Mouse (Mus musculus): ENCODE results near the gene Adcy9.

Gene Adcy9

DNA sequence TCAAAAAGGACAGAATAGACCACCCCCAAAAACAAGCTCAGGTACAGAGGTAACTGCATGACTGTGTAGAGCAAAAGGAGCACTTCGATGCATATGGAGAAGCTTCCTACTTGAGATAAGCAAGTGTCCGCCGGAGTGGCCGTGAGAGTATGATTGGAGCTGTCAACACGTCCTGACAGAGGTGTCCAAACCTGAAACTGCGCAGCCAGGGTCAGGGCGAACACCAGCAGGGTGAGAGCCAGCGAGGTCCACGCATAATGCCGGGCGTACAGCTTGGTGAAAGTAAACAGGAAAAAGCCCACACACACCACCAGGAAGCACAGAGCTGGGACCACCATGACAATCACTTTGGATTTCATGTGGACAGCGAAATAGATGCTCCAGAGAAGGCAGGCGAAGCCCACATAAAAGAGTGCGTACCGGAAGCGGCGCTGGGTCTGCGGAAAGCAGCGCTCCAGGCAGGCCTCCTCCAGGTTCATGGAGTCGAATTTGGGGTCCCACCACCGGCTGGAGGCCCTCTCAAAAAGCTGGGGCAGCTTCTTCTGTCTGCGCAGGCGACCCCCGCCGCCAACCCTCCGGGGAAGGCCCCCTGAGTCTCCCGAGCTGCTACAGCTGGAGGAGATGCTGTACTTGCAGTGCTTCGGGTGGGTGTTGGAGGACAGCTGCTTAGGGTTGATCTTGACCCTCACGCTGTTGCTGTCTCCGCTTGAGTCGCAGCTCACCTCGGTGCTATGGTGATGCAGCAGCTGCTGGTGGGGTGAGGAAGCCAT lies 1.3 kb downstream of the Adcy9 start:
- DNase-seq (ENCODE audit: extremely low spot score, low spot score), result peak; percentile 76

DNA sequence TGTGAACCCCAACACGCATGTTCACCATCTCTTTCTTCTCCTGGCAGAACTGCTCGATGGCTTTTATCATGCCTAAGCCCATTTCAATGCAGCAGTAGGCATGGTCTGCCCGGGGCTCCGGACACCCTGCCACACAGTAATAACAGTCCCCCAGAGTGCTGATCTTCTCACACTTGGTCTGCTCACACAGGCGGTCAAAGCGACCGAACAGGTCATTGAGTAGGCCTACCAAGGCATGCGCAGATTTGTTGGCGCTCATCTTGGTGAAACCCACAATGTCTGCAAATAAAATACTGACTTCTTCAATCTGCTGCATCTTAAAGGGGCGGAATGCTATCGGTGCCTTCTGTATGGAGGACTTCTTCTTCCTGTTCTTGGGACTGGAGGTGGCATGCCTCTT lies 2.2 kb downstream of the Adcy9 start:
- no peak for DNase-seq (ENCODE audit: extremely low spot score, low spot score)

DNA sequence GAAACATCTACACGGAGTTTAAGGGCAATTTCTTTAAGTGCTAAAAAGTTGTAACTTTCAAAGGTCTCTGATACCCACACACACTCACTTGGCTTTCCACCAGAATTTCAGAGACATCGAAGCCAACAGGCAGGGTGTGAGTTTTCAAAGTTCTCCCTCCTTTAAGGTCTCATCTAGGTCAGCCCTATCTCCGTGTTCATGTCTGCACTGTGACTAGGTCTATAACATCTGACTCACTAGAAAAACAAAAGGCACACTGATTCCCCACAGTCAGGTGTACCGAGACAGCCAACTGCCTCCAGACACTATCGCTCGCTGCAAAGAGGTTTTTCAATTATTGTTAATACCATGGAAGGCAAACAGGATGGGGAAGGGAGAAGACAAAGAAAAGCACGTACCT lies 2.8 kb downstream of the Adcy9 start:
- DNase-seq (ENCODE audit: extremely low spot score, low spot score), result no peak

DNA sequence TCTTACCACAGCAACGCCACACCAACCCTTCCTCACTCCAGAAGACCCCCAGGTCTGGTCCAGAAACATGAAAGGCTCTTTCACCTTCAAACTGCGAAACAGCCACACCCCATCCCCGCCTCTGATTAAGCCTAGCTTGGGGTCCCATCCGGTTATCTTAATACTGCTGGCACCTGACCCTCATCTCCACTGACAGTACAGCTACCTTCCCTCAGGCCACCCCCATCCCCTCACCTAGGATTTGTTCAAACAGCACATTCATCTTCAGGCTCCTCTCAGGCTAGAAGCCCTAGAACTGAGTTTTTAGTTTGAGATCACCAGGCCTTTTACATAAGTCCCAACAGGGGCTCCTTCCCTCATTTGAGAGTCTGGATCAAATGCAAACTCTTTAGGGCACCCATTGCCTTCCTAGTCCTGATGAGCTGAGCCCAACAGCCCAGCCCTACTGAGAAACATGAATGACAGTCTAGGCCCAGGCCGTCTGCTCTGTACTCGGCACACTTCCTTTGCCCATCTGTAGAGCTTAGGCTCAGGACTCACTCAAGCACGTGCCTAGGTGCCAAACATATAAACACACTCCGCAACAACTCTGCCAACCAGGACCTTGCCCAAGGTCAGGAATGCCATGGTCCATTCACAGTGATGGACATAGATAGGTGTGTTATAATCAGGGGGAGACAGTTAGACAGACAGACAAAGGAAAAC lies 5.3 kb downstream of the Adcy9 start:
- no peak for DNase-seq (ENCODE audit: extremely low spot score, low spot score)

DNA sequence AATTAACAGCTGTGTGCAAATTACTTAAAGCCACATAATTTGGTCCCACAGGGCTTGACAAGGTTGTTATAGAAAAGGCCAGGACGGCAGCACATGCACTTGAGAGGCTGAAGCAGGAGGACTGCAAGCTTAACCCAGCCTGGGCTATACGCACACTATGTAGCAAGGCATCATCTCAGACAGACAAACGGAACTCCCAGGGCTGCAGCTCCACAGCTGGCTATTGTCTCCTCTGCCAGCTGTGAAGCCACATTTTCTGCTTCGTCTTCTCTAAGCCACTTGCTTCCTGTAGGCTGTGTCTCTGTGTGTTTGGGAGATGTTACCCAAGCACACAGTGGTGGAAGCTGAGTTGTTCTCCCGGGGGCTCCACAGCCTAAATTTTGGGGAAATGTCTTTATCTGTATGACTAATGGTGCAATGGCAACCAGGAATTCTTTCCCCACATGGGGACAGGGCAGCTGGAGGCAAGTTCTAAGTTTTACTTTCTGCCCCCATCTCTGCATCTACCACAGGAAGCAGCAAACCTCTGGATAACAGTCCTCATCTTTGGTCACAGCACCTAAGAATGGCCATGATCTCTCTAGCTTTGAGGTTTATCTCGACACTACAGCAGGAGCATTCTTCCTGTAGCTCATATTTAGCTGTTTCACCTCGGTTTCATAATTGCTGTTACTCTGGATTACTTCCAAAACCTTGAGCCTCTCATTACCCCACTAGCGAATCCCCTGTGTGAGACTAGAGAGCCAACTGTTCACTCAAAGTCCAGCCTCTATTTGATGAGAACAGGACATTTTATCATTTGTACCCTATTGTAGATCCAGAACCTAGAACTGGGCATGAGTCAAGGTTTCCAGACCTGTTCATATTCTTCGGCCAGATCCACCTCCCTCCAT lies 6.1 kb downstream of the Adcy9 start:
- DNase-seq (ENCODE audit: extremely low spot score, low spot score), result no peak

DNA sequence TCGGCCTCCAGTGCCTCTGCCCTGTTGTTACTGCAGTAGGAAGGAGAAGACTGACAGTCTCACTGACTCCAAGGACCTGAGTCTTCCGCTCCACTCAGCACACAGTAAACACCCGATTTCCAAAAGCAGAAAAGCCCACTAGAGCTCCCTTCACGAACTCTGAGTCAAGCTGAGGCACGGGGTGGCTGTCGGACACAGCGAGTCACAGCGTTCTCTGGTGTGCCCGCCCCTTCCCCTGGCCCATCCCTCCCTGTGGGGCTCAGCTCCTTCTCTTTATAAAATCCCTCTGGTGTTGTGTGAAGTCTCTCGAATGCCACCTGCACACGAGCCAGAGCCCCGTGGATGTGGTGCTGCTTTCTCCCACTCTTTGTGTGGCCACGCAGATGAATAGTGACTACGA lies 7.0 kb downstream of the Adcy9 start:
- DNase-seq (ENCODE audit: extremely low spot score, low spot score), result no peak

DNA sequence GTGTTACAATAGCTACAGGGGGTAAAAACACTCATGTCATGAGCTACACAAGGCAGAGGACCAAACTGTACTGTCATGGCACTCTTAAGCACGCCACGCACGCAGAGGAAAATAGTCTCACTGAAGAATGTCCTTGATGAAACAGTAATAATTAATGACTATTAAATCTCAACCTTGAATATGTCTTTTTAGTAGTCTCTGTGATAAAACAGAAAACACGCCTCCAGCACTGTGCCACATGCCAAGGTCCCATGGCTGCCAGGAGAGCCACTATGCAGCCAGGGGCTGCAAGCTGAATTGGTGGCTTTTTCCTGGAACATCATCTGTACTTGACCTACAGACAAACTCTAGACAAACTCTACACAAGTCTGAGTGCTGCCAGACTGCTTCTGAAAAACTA lies 8.0 kb downstream of the Adcy9 start:
- DNase-seq (ENCODE audit: extremely low spot score, low spot score), result no peak

DNA sequence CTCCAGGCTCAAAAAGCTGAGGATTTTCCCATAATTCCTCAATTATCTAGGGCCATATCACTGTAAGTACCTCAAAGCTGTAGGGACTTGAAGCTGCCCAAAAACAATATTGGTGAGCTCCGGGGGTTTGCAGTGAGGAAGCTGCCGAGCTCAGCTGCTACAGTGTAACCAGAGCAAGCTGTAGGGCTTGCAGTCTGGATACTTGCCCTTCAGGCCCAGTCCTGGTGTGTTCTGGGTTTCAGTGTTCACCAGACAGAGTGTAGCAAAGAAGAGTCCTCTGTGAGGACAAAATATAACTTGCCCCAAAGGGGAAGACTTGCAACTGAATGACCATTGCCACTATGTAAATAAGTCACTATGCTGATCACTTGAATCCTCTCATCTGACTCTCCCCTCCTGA lies 9.0 kb downstream of the Adcy9 start:
- no peak for DNase-seq (ENCODE audit: extremely low spot score, low spot score)

DNA sequence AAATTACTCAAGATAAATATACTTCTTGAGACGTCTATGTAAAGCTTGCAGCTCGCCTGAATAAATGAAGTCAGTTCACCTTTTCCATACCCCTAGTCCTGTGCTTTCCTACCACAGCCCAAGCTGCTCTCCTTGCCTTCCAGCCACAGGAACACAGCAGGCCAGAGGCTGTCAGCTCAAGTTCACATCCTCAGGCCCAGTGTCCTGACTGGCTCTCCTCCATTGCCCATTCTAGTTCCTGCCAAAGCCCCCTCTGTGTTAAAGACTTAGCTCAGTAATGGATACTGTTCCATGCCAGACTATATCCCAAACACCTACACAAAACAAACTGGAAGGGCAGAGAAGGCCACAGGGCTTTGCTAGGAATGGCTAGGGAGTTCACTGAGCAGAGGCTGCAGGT lies 12.8 kb downstream of the Adcy9 start:
- no peak for DNase-seq (ENCODE audit: extremely low spot score, low spot score)

DNA sequence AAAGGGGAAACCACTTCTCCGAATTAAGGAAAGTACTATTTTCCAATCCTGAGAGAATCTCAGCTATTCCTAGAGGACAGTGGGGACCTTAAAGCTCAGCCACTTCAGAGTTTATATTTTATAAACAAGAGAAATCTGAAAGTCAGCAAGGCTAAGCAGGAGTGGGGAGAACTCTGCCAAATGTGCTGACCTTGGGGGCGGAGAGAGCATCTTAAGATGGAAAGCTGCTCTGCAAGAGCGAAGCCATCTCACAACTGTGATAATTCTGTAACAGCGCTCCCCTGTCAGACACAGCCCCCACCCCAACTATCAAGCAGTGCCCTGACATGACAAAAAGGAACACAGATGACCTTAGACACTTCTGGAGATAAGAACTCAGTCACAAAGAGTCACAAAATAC lies 13.6 kb downstream of the Adcy9 start:
- DNase-seq (ENCODE audit: extremely low spot score, low spot score), result no peak

DNA sequence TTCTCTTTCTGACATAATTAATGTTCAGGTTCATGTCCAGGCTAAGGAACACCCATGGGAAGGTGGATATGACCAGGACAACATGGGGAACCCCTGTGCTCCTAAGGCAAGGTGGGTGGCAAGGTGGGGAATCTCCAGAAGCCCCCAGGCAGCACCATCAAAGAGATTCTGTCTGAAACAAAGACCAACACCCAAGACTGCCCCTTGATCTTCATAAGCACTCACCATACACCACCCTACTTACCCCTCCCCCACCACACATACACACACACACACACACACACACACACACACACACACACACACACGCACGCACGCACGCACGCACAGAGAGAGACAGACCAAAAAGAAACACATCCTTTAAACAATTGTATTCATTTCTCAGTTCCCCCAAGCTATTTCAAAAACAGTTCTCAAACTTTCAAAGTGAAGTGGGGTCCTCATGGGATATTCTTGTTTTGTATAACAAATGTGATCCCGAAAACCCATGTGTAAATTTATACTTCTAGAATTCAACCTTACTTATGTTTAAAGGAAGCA lies 14.2 kb downstream of the Adcy9 start:
- DNase-seq (ENCODE audit: extremely low spot score, low spot score), result no peak

DNA sequence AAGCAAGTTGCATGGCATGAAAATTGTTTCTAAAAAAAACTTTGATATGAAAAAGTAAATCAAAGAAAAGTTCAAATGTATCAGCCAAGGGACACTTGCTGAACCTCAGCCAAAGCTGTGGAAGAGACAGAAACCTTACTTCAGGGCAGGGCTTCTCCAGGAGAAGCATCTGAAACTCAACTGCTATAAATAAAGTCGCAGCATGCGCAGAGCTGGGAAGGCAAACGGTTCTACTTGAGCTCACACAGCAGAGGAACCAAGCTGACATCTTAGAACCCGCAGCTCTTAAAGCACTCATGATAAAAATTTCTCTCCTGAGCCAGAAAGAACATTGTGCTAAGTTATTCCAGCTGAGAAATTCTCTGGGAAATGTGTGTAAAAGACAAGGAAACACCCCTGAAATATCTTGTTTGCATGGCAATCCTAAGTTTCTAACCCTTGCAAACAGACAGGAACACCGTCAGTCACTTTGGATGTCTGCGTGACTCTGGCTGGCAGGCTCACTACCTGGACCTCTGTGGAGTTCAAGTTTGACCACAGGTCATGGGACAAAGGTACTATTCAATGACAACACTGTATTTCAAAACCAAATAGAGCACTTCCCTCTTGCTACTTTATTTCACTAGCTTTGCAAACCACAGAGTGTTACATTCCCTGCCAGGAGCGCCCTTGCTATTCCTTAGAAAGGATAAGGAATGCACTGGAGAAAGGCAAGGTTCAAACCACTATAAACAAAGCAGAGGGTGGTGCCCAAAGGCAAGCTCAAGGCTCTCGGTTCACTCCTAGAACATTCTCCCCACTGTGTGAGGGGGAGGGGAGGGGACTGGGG lies 15.2 kb downstream of the Adcy9 start:
- DNase-seq (ENCODE audit: extremely low spot score, low spot score), result no peak

DNA sequence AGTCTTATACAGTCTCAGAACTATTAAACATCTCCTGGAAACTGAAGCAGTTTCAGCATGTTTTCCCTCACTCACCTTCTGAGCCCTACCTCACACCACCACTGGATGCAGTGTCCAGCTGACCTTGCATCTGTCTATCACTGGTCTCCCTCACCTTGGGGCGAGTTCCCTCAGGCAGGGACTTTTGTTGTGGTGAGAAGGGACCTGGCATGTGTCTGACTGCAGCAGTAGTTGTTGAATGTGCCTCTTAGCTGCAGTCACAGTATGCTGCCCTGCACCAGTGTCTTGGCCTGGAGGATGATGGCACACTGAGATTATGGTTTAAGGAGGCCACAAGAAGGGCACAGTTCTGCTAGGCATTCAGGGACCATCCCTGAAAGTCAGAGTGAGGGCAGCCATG lies 19.2 kb downstream of the Adcy9 start:
- DNase-seq (ENCODE audit: extremely low spot score, low spot score), result no peak

DNA sequence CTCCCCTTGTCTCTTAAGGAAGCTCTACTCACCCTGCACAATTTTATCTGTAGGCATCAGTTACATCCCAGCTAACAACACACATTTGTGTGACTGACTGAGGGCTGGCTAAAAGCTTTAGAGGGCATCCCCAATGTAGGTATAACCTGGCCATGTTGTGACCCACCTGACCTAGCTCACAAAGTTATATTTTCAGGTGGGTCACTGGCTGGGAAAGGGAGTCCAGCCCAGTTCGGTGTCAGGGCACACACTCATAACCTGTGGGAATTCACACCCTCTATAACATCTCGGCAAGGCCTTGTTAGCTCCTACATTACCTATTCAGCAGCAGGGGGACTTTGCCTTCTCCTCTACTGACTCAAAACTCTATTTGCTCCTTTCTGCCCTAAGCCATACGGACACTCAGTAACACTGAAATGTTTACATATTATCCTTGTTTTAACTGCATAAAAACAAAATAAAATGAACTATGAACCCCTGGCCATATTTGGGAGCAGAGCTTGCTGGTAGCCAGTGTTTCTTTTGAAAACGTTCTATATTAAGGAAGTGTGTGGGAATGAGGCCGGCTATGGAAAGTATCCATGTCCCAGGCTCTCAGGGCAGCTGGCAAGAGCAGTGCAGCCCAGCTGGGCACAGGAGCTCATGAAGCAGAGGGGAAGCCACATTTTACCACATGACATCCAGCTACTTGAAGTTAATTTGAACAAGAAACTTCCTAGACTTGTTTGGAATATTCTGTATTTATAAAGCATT lies 20.7 kb downstream of the Adcy9 start:
- no peak for DNase-seq (ENCODE audit: extremely low spot score, low spot score)

DNA sequence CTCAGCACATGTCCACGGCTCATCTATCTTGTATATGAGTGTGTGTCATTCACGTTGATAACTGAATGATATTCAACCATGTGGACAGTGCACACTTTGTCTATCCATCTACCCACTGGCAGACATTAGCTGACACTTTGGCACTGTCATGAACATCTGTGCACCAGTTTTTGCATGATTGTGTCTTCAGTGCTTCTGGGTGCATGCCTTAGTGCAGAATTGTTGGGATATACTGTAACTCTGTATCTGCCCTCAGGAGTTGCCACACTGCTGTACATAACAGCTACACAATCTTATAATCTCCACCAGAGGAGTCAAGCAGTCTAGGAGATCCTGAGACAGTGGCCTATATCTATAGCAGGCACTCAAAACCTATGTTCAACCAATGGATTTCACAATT lies 21.5 kb downstream of the Adcy9 start:
- DNase-seq (ENCODE audit: extremely low spot score, low spot score), result no peak

DNA sequence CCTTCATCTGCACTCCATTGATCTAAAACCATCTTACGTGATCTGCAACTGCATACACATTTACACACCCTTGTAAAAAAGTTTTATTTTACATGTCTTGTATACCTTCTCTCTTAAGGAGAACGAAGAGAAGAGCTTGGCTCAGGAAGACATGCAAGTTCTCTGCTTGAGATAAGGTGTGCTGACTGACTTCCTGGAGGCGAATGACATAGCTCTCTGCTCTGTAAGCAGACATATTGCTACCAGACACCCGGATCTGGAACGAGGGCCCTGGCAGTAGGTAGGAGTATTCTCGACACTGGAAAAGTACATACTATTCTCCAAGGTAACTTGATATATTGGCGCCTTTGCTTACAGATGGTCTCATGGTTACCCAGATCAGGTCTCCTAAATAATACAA lies 22.7 kb downstream of the Adcy9 start:
- DNase-seq (ENCODE audit: extremely low spot score, low spot score), result no peak

DNA sequence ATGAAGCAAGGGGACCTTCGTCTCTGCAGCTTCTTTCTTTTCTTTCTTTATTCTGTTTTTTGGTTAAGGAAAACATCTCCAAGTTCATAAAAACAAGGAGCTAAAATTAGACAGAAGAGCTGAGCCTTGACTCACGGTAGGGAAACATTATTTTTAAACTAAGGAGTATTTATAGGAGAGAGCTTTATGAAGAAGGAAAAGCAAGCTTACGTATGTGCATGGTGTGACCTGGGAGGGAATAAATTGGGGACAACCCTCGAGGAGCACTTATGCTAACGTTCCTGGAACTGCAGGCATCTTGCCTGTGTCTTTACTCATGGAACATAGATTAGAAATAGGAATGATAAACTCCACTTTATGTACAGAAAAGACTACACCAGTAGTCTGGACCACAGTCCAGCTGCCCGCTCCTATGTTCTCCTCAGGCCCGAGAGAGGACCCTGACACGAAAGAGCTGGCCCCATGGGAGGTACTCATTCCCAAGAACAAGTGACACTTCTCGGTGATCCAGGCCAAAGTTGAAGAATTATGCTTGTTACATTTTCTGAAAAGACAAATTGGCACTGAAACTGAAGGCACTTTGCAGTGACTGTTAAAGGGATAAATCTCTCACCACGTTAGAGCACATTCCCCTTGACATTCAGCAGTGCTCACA lies 24.5 kb downstream of the Adcy9 start:
- DNase-seq (ENCODE audit: extremely low spot score, low spot score), result no peak

DNA sequence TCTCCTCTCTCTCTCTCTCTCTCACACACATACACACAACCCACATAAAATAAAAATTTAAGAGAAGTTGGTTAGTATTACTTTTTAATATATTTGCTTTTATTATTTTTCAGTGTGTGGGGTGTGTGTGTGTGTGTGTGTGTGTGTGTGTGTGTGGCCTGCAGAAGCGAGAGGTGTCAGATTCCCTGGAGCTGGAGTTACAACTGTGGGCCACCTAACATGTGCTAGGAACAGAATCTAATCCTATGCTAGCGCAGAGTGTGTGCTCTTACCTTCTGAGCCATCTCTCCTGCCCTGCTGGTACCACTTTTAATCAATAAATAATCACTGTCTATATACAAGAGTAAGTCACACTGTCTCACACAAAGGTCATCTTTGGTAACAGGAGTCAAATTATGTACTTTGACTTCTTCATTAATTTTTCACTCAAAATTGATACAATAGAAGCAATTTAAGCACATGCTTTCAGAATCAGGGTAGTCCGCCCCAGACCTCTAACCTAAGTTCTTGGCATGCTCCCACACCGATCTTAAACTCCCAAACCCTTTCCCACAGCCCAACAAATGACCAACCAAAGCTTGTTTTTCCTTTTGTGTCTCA lies 25.2 kb downstream of the Adcy9 start:
- no peak for DNase-seq (ENCODE audit: extremely low spot score, low spot score)

DNA sequence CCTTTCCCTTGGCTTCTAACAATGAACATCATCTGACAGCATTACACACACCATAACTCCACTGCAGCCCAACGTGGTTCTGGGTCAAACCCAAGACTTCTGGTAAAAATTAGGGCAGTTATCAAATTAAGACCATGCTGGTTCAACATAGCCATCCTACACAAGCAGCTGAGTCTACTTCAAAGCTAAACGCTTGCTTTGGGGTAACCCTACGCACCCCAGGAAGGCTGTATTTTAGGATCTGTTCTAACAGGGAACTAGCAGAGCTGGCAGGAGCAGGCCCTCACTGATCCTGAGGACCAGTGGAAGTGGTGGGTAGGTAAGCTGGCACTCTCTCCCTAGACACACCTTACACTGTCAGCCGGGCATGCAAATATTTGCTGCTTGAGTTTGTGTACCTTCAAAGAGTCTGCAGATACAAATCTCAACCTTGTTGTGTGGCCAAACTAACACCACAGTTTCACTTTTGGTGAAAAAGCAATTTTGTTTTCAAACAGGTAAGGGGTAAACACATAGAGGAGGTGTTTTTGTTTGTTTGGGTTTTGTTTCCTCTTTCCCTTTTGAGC lies 36.7 kb downstream of the Adcy9 start:
- no peak for DNase-seq (ENCODE audit: extremely low spot score, low spot score)
